Mouse (Mus musculus): ENCODE data around the gene Armc7. TPM values are rescaled to one million over a fixed set of nuclear protein-coding genes. Genes with fewer than 3 reads are reported as not detected.

Armc7 gene
- 10 to 100 TPM; 31.8 to 35.1 TPM for total RNA-seq (2023)

GRCm38 (mm10) chr11:115475025-115475757 is at the start of gene Armc7:
Gene Armc7 (plus strand): TSS chr11:115475667.

DNA sequence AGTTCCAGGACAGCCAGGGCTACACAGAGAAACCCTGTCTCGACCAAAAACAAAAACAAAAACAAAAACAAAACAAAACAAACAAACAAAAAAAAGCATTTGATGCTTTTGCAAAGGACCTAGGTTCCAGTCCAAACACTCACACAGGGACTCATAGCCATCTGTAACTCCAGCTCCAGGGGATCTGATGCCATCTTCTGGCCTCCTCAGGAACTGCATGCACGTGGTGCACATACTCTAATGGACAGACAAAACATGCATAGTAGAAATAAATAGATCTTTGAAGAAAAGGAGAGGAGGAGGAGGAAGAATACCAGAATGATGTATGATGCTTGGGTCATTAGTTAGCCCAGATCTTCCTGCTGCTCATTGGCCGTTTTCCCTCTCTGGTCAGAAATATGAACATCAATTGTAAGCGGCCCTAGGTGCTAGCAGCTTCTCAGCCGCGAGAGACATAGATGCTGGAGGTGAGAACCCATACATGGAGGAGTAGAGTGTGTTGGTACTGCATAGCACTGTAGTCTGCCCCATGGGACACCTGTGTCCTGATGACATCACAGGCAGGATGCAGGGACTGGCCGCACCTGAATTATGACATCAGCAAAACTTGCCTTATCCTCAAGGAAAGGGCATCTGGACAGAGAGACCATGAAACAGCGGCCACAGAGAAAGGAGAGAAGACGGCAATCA is 35.4 kb upstream of the Armc7 start, which contains the start of gene Trim80:
TSS of gene Trim80 (plus strand) at position 640 of the 690 bp plus-strand sequence.

DNA sequence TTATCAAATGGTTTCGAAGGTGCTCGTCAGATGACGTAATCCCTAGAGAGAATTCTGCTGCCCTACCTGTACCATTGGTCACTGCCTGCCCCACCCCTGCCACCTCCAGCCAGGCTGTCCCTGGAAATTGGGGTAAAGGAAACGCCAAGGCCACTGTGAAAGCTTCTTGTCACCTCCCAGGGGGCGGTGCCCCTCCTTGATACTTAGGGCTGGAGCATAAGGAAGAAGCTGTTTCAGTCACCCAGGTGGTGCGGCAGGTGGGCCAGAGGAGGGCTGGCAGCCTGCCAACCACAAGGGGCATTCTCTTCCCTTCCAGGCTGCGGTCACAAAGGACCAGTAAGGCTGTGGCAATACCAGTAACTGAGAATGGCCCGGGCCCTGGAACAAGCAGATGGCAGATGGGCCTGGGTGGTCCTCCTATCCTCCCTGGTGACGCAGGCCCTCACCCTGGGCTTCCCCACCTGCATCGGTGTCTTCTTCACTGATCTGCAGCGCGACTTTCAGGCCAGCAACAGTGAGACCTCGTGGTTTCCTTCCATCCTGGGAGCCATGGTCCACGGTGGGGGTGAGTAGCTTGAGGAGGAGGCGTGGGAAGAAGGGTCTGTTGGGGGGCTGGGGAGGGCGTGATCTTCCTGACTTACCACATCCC is 13.1 kb upstream of the Armc7 start, which contains the start of gene Slc16a5:
TSS of gene Slc16a5 (plus strand) at position 232 of the 649 bp plus-strand sequence.

DNA sequence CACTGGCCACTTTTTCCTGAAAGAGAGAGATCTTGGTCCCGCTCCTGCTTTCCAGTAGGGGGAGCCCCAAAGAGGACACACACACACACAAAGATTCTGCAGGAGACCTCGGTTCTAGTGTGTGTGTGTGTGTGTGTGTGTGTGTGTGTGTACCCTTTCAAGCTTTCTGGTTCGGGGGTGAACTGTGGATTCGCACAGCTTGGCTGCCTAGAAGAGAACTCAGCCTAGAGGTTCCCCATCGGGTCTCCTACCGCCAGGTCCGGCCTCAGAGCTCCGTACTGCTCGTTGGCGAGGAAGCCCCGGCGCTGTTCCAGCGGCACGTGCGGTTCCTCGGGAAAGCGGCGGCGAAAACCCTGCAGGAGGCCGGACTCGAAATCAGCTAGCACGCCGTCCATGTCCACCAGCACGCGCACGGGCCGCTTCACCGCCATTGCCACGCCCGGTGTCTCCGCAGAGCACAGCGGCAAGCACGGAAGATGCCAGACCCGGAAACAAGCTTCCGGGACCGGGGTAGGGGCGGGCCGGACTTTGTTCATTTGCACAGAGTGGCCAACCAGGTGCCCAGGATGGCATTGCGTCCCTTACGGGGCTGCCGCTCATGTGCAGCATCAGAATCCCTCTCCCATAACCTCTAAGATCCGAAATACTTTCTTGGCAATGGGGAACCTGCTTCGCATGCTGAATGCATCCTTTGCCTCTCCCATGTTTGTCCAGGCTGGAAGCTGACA is 16.1 kb downstream of the Armc7 start, which contains the start of gene Nt5c:
TSS of gene Nt5c (minus strand) at position 507 of the 728 bp plus-strand sequence.

GRCm38 (mm10) chr11:115514238-115514663 is 38.8 kb downstream of the Armc7 start, which contains the start of gene Jpt1:
Gene Jpt1 (minus strand): TSS chr11:115514387.

DNA sequence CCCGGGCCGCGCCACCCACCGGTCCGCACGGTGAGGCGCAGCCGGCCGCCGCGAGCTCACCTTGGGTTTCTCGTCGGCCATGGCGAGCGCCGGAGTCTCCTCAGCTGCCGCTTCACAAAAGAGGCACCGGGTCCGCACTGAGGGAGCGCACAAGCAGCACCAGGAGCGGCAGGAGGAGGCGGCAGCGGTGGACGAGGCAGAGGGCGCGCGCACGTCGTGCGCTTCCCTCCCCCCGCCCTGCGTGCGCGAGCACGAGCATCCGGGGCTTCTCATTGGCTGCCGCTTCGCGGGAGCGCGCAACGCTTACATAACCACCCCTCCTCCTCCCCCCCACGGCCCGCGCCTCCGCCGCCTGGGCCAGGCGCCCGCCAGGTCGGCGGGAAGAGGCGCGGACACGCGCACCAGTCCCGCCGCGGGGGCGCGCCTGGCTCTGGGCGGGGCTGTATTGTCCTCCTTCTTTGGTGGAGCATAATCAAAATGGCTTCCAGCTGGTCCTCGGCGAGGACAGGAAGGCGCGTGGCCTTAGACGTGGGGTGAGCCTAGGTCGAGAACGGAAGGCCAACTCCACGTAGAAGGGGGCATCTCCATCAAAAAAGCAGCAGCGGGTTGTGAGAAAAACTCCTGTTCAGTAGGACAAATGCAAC is 60.7 kb downstream of the Armc7 start, which contains the start of gene Sumo2:
TSS of gene Sumo2 (minus strand) at position 239 of the 644 bp plus-strand sequence.

Other genes with a start within 250 kb of the Armc7 start
- gene Grin2c, start 208.4 kb upstream of the Armc7 start, total RNA-seq (2023), result not detected
- gene Fdxr, start 198.6 kb upstream of the Armc7 start, total RNA-seq (2023), result 10 to 100 TPM; 10.6 to 12.1 TPM
- 1 to 10 TPM; 1.2 to 1.4 TPM for gene Fads6, start 178.0 kb upstream of the Armc7 start, total RNA-seq (2023)
- gene Otop2, start 168.5 kb upstream of the Armc7 start, total RNA-seq (2023), result not detected
- not detected for gene Ush1g, start 153.6 kb upstream of the Armc7 start, total RNA-seq (2023)
- not detected for gene Otop3, start 140.9 kb upstream of the Armc7 start, total RNA-seq (2023)
- gene Hid1, start 107.9 kb upstream of the Armc7 start, total RNA-seq (2023), result under 1 TPM; 0.45 to 0.73 TPM
- gene Cdr2l, start 93.8 kb upstream of the Armc7 start, total RNA-seq (2023), result under 1 TPM; 0.21 to 0.36 TPM
- gene Mrpl58, start 71.9 kb upstream of the Armc7 start, total RNA-seq (2023), result 10 to 100 TPM; 51.8 to 56.5 TPM
- gene Atp5h, start 55.7 kb upstream of the Armc7 start, total RNA-seq (2023), result 100 to 1,000 TPM; 227 to 243 TPM
- gene Kctd2, start 55.5 kb upstream of the Armc7 start, total RNA-seq (2023), result 10 to 100 TPM; 33.9 to 34.2 TPM
- gene Trim80, start 35.1 kb upstream of the Armc7 start, total RNA-seq (2023), result not detected
- under 1 TPM in 1 of 2 experiments, not detected in 1; 0.21 TPM for gene Slc16a5, start 13.2 kb upstream of the Armc7 start, total RNA-seq (2023)
- 10 to 100 TPM; 91.6 to 94.8 TPM for gene Nt5c, start 16.2 kb downstream of the Armc7 start, total RNA-seq (2023)
- 100 to 1,000 TPM; 177 to 178 TPM for gene Jpt1, start 38.7 kb downstream of the Armc7 start, total RNA-seq (2023)
- gene Sumo2, start 60.6 kb downstream of the Armc7 start, total RNA-seq (2023), result 100 to 1,000 TPM; 185 to 191 TPM
- 10 to 100 TPM; 32.4 to 40.1 TPM for gene Nup85, start 88.8 kb downstream of the Armc7 start, total RNA-seq (2023)
- gene Mrps7, start 128.3 kb downstream of the Armc7 start, total RNA-seq (2023), result 10 to 100 TPM; 19.5 to 22.1 TPM
- gene Gga3, start 128.4 kb downstream of the Armc7 start, total RNA-seq (2023), result 10 to 100 TPM; 74.0 to 86.5 TPM
- 10 to 100 TPM; 42.1 to 46.5 TPM for gene Mif4gd, start 137.3 kb downstream of the Armc7 start, total RNA-seq (2023)
- 10 to 100 TPM; 36.3 to 40.4 TPM for gene Slc25a19, start 152.6 kb downstream of the Armc7 start, total RNA-seq (2023)
- gene Grb2, start 232.9 kb downstream of the Armc7 start, total RNA-seq (2023), result 100 to 1,000 TPM; 226 to 238 TPM